Mouse (Mus musculus): ENCODE measurements at regions not wholly inside any gene's neighbourhood (a gene's known extent, or its start where the extent isn't known, plus 50 kb on each side); places are given as distances from the start of the nearest gene placed in this dataset.

GRCm38 (mm10) chrX:167080821-167081220 lies 128.3 kb downstream of the Tmsb4x start:
- H3K9me3 ChIP-seq, result no peaks in the 10 kb centered on the region
- no peak overlapping the region for H3K27ac ChIP-seq
- no peaks in the 10 kb centered on the region for H3K36me3 ChIP-seq
- WGBS, result 76% methylated on average over 3 of the region's 3 CpGs
- no peaks in the 10 kb centered on the region for H3K4me1 ChIP-seq (replicated peaks)
- DNase-seq (ENCODE audit: low spot score), result no peak
- H3K27me3 ChIP-seq (ENCODE audit: insufficient read depth, poor library complexity, severe bottlenecking), result peaks cover 69% of the 10 kb centered on the region
- H3K4me3 ChIP-seq, result no peak overlapping the region

- Histone ChIP-seq H3K9me3 (no peaks in the 10 kb centered on the region), H3K36me3 (no peaks in the 10 kb centered on the region), H3K27me3 (ENCODE audit: insufficient read depth, poor library complexity, severe bottlenecking) (peaks cover 88% of the 10 kb centered on the region), H3K4me3 (no peak overlapping the region), H3K4me1 (replicated peaks) (peaks cover 6% of the 10 kb centered on the region; the same call in 1 of the 2 replicates), H3K27ac (no peak overlapping the region)
- DNase-seq (ENCODE audit: low spot score), result no peak
- WGBS, result 78% methylated on average over 2 of the region's 2 CpGs
Measured at GRCm38 (mm10) chrX:167069075-167069474, 140.0 kb downstream of the Tmsb4x start.

DNA sequence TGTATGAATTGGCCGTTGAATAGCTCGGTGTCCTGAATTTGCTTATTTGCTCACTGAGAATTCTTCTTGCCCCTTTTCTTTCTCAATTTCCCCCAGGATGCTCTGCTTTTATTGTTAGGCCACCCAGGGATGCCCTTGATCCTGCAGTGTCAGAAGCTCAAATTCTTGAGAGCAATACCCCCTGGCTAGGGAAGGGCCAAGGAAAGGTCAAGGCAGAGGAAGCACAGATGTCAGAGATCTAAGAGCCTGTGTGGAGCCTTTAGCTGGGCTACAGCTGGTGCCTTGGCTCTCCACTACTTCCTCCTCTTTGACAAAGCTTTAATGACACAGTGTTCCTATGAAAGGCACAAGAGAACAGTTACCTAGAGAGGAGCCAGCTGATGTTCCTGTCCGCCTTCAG lies 141.2 kb downstream of the Tmsb4x start:
- peaks cover 87% of the 10 kb centered on the region for H3K27me3 ChIP-seq (ENCODE audit: insufficient read depth, poor library complexity, severe bottlenecking)
- 73% methylated on average over 3 of the region's 3 CpGs for WGBS
- no peaks in the 10 kb centered on the region for H3K9me3 ChIP-seq
- H3K4me3 ChIP-seq, result no peak overlapping the region
- peak; percentile 20 for DNase-seq (ENCODE audit: low spot score)
- H3K4me1 ChIP-seq (replicated peaks), result peaks cover 6% of the 10 kb centered on the region; the same call in 1 of the 2 replicates
- H3K36me3 ChIP-seq, result no peaks in the 10 kb centered on the region
- H3K27ac ChIP-seq, result no peak overlapping the region

DNA sequence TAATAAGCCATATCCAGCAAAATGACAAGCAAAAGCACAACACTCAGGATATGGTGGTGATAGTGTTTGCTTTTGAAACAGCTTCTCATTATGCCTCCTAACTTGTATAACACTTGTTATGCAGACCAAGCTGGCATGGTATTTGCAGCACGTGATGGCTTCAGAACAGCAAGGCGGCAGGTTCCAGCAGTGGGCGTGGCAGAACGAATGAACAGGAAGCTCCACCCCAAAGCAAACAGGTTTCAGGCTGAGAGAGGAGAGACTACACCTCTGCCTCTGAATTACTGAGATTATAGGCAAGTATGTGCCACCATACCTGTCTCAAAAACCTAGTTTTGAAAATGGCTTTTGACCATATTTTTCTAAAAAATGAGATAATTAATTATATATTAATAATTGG lies 145.2 kb downstream of the Tmsb4x start:
- Histone ChIP-seq H3K4me3 (no peak overlapping the region), H3K9me3 (no peaks in the 10 kb centered on the region), H3K4me1 (replicated peaks) (peaks cover 6% of the 10 kb centered on the region; the same call in 1 of the 2 replicates), H3K36me3 (no peaks in the 10 kb centered on the region), H3K27me3 (ENCODE audit: insufficient read depth, poor library complexity, severe bottlenecking) (peaks cover 69% of the 10 kb centered on the region), H3K27ac (no peak overlapping the region)
- 49% methylated on average over 4 of the region's 4 CpGs for WGBS
- DNase-seq (ENCODE audit: low spot score), result no peak

GRCm38 (mm10) chrX:167052456-167052855 lies 156.7 kb downstream of the Tmsb4x start:
- no peak for DNase-seq (ENCODE audit: low spot score)
- Histone ChIP-seq H3K4me3 (no peak overlapping the region), H3K4me1 (replicated peaks) (peaks cover 10% of the 10 kb centered on the region; the same call in 1 of the 2 replicates), H3K9me3 (no peaks in the 10 kb centered on the region), H3K27me3 (ENCODE audit: insufficient read depth, poor library complexity, severe bottlenecking) (peaks cover 82% of the 10 kb centered on the region), H3K27ac (no peak overlapping the region), H3K36me3 (no peaks in the 10 kb centered on the region)
- WGBS, result 85% methylated on average over 10 of the region's 10 CpGs

DNA sequence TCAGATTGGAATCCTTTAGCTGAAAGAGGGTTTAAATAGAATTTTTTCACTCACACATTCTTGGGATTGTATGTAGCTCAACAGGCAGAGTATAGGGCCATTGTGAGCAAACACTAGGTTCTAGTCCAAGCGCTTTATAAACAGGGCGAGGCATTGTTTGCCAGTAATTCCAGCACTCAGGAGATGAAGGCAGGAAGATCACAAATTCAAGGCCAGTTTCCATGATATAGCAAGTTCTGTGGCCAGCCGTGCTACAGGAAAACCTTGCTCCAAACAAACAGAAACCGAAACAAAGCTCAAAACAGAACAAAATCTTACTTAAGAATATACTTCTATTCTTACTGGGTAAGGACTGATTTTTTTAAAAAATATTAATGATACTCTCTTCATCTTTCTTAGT lies 159.0 kb downstream of the Tmsb4x start:
- 82% methylated on average over 4 of the region's 4 CpGs for WGBS
- DNase-seq (ENCODE audit: low spot score), result no peak
- peaks cover 10% of the 10 kb centered on the region; the same call in 1 of the 2 replicates for H3K4me1 ChIP-seq (replicated peaks)
- no peaks in the 10 kb centered on the region for H3K36me3 ChIP-seq
- H3K27ac ChIP-seq, result no peak overlapping the region
- no peaks in the 10 kb centered on the region for H3K9me3 ChIP-seq
- no peak overlapping the region for H3K4me3 ChIP-seq
- H3K27me3 ChIP-seq (ENCODE audit: insufficient read depth, poor library complexity, severe bottlenecking), result peaks cover 79% of the 10 kb centered on the region

- no peaks in the 10 kb centered on the region for H3K9me3 ChIP-seq
- DNase-seq (ENCODE audit: low spot score), result peak; percentile 13
- 77% methylated on average over 5 of the region's 5 CpGs for WGBS
- no peak overlapping the region for H3K4me3 ChIP-seq
- H3K27ac ChIP-seq, result no peak overlapping the region
- peaks cover 4% of the 10 kb centered on the region; the same call in 1 of the 2 replicates for H3K4me1 ChIP-seq (replicated peaks)
- H3K27me3 ChIP-seq (ENCODE audit: insufficient read depth, poor library complexity, severe bottlenecking), result peaks cover 79% of the 10 kb centered on the region
- no peaks in the 10 kb centered on the region for H3K36me3 ChIP-seq
Measured at GRCm38 (mm10) chrX:167049191-167049968, 159.7 kb downstream of the Tmsb4x start.

- Histone ChIP-seq H3K9me3 (no peaks in the 10 kb centered on the region), H3K27me3 (ENCODE audit: insufficient read depth, poor library complexity, severe bottlenecking) (peaks cover 79% of the 10 kb centered on the region), H3K4me3 (no peak overlapping the region), H3K27ac (no peak overlapping the region), H3K36me3 (no peaks in the 10 kb centered on the region), H3K4me1 (replicated peaks) (no peaks in the 10 kb centered on the region)
- no peak for DNase-seq (ENCODE audit: low spot score)
Measured at GRCm38 (mm10) chrX:167037971-167038370, 171.1 kb downstream of the Tmsb4x start.

DNA sequence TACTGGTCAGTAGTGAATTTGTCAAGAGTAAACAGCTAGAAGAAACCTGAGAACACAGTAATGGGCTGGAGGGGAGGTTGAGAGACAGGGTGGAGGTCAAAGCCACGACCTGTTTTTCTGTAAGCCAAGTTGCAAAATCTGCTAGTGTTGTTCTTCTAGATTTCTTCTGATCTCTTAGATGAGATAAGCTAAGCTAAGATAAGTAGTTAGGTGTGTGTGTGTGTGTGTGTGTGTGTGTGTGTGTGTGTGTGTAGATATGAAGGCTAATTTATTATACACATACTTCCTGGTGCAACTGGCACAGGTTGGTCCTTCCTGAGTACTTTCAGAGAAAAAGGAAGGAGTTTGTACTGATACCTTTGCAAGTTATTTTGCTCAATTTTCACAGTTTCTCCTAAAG lies 172.8 kb downstream of the Tmsb4x start:
- Histone ChIP-seq H3K27ac (no peak overlapping the region), H3K27me3 (ENCODE audit: insufficient read depth, poor library complexity, severe bottlenecking) (peaks cover 92% of the 10 kb centered on the region), H3K4me3 (no peak overlapping the region), H3K36me3 (no peaks in the 10 kb centered on the region), H3K9me3 (no peaks in the 10 kb centered on the region), H3K4me1 (replicated peaks) (no peaks in the 10 kb centered on the region)
- DNase-seq (ENCODE audit: low spot score), result no peak
- WGBS, result 56% methylated on average over 1 of the region's 1 CpGs

GRCm38 (mm10) chrX:167035639-167036038 lies 173.5 kb downstream of the Tmsb4x start:
- DNase-seq (ENCODE audit: low spot score), result no peak
- Histone ChIP-seq H3K27me3 (ENCODE audit: insufficient read depth, poor library complexity, severe bottlenecking) (peaks cover 93% of the 10 kb centered on the region), H3K9me3 (no peaks in the 10 kb centered on the region), H3K36me3 (no peaks in the 10 kb centered on the region), H3K4me1 (replicated peaks) (no peaks in the 10 kb centered on the region), H3K4me3 (no peak overlapping the region), H3K27ac (no peak overlapping the region)

- DNase-seq (ENCODE audit: low spot score), result no peak
- Histone ChIP-seq H3K4me3 (no peak overlapping the region), H3K4me1 (replicated peaks) (no peaks in the 10 kb centered on the region), H3K36me3 (no peaks in the 10 kb centered on the region), H3K27ac (no peak overlapping the region), H3K9me3 (no peaks in the 10 kb centered on the region), H3K27me3 (ENCODE audit: insufficient read depth, poor library complexity, severe bottlenecking) (peaks cover 93% of the 10 kb centered on the region)
- 82% methylated on average over 2 of the region's 2 CpGs for WGBS
Measured at GRCm38 (mm10) chrX:167033091-167033490, 176.0 kb downstream of the Tmsb4x start.

DNA sequence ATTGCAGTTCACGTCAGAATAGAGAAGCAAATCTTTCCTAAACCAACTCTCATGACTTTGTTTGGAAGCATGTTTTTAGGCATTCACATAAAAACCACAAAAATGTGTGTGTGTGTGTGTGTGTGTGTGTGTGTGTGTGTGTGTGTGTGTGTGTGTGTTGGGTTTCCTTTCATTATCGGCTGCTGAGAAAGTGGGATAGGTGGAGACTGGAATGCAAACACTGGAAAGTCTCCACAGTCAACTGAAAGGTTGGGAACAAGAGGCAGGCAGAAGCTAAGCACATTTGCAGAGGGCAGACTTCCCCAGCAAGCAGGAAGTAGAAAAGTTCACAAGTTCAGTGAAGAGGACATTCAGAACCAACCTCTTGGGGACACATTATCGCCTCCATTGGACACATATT lies 176.5 kb downstream of the Tmsb4x start:
- Histone ChIP-seq H3K27ac (no peak overlapping the region), H3K27me3 (ENCODE audit: insufficient read depth, poor library complexity, severe bottlenecking) (peaks cover 91% of the 10 kb centered on the region), H3K4me3 (no peak overlapping the region), H3K4me1 (replicated peaks) (no peaks in the 10 kb centered on the region), H3K36me3 (no peaks in the 10 kb centered on the region), H3K9me3 (no peaks in the 10 kb centered on the region)
- no peak for DNase-seq (ENCODE audit: low spot score)
- 67% methylated on average over 2 of the region's 3 CpGs for WGBS

DNA sequence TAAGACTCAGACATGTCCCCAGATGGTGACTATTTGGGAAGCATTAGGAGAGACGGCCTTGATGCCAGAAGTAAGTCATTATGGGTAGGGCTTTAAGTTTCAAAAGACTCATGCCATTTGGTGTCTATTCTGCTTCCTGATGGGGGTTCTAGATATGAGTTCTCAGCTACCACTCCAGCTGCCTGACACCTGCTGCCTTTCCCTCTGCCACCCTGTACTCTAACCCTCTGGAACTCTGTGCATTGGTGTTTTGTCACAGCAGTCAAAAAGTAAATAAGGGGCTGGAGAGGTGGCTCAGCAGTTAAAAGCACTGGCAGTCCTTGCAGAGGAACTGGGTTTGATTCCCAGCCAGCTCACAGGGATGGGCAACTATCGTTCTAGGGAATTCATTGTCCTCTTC lies 177.6 kb downstream of the Tmsb4x start:
- WGBS, result 90% methylated on average over 2 of the region's 2 CpGs

GRCm38 (mm10) chrX:167015602-167016001 lies 193.5 kb downstream of the Tmsb4x start:
- H3K4me3 ChIP-seq, result no peak overlapping the region
- H3K27me3 ChIP-seq (ENCODE audit: insufficient read depth, poor library complexity, severe bottlenecking), result peaks cover 76% of the 10 kb centered on the region
- H3K9me3 ChIP-seq, result no peaks in the 10 kb centered on the region
- DNase-seq (ENCODE audit: low spot score), result no peak
- H3K27ac ChIP-seq, result no peak overlapping the region
- H3K4me1 ChIP-seq (replicated peaks), result no peaks in the 10 kb centered on the region
- no peaks in the 10 kb centered on the region for H3K36me3 ChIP-seq
- 79% methylated on average over 2 of the region's 2 CpGs for WGBS

More for the DNA sequence above, 177.6 kb downstream of the Tmsb4x start:
- H3K4me3 ChIP-seq, result no peak overlapping the region
- H3K9me3 ChIP-seq, result no peaks in the 10 kb centered on the region
- H3K27ac ChIP-seq, result no peak overlapping the region
- H3K27me3 ChIP-seq (ENCODE audit: insufficient read depth, poor library complexity, severe bottlenecking), result peaks cover 82% of the 10 kb centered on the region
- no peaks in the 10 kb centered on the region for H3K36me3 ChIP-seq
- no peak for DNase-seq (ENCODE audit: low spot score)
- H3K4me1 ChIP-seq (replicated peaks), result no peaks in the 10 kb centered on the region
